Mouse (Mus musculus) liver, embryonic 14.5 days (tissue): ENCODE measurements around the gene Kcng4.

Experiments
- CTCF ChIP-seq: IDR thresholded peaks from 2 replicates; pipeline ENCODE4 v1.5.1; 2016; ENCODE audit warnings: antibody characterized with exemption, low read depth, control low read depth
- EP300 ChIP-seq: IDR thresholded peaks from 2 replicates; pipeline ENCODE4 v1.6.1; 2016; ENCODE audit warnings: antibody characterized with exemption, low read depth

DNA sequence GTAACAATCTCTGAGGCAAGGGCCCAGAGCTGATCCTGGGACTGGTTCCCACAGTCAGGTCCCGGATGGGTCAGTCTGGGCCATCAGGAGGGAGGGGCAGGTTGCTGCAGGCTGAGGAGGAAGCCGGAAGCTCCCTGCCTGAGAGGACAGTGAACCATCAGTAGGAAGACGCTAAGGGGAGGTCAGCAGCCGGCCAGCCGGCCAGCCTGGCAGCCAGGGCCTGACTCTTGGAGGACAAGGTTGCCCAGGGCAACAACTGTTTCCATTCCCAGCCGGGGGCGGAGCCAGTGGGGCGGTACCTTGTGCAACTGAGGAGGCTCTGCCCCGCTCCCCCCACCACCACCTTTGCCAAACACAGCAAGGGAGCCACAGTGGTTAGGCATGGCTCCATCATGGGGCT, 25.6 kb upstream of the Kcng4 start:
- no peak for TF ChIP-seq CTCF
- TF ChIP-seq EP300: no peak
